Mouse (Mus musculus) heart, postnatal 0 days (tissue): ENCODE results near the gene Ccdc167.

Experiments
- CTCF ChIP-seq: IDR thresholded peaks from 2 replicates; pipeline ENCODE4 v1.5.1; 2016; ENCODE audit warnings: antibody characterized with exemption, control low read depth, low read depth
- EP300 ChIP-seq: IDR thresholded peaks from 2 replicates; pipeline ENCODE4 v1.6.1; 2016; ENCODE audit warnings: antibody characterized with exemption, low read depth

DNA sequence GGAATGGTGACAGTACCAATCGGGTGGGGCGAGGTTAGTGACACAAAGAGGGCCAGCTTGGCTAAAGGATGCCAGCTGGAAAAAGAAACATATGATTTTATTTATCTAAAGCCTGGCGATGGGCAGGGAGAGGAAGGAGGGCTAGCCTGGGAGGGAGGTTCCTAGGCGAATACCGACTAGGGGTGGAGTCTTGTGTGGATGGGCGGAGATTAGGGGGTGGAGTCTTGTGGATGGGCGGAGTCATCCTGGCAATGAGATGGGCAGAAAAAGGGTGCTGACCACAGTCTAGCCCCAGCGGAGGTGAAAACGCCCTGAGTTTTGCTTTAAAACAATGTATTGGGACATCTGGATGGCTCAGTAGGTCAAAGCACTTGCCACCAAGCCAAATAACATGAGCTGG is 45.1 kb upstream of the Ccdc167 start:
- no peak for TF ChIP-seq EP300
- TF ChIP-seq CTCF, result no peak
